Mouse (Mus musculus) ES-E14 (cell line): ENCODE measurements around the gene Vps33a. TPM values are rescaled to one million over a fixed set of nuclear protein-coding genes. Genes with fewer than 3 reads are reported as not detected.

Experiments used
- DNase-seq: peaks from one replicate; pipeline ENCODE4 v3.0.0-alpha.2; 2013; ENCODE audit warnings: low read depth, low spot score
- H3K27ac ChIP-seq: 2 replicates; pipeline ENCODE4 v1.5.1; 2012; ENCODE audit warnings: low read depth, mild to moderate bottlenecking, low read length, moderate library complexity, mixed read lengths; ENCODE audit not compliant: poor library complexity, insufficient read depth, severe bottlenecking
- H3K36me3 ChIP-seq: 2 replicates; pipeline ENCODE4 v1.6.1; 2012; ENCODE audit warnings: mild to moderate bottlenecking, low read length, moderate library complexity, mixed read lengths; ENCODE audit not compliant: control insufficient read depth, poor library complexity, insufficient read depth, severe bottlenecking
- H3K4me1 ChIP-seq, 2 experiments: fragments of 150-350 bp in 1 of 2; sonication (generic) in 1 of 2; 2 replicates each; pipeline ENCODE4 v1.6.1; 2012; ENCODE audit warnings: low read length in 2 of 2, mild to moderate bottlenecking in 1 of 2, mixed read lengths in 1 of 2; ENCODE audit not compliant: control insufficient read depth in 2 of 2, insufficient read depth in 2 of 2, poor library complexity in 1 of 2
- H3K4me3 ChIP-seq, 2 experiments: fragments of 150-350 bp in 1 of 2; sonication (generic) in 1 of 2; 2 replicates each; pipeline ENCODE4 v1.5.1; 2012; ENCODE audit warnings: low read length in 2 of 2, low read depth in 1 of 2, mild to moderate bottlenecking in 1 of 2, mixed read lengths in 1 of 2; ENCODE audit not compliant: insufficient read depth in 1 of 2, poor library complexity in 1 of 2, severe bottlenecking in 1 of 2
- H3K9ac ChIP-seq: 2 replicates; pipeline ENCODE4 v1.6.1; 2012; ENCODE audit warnings: low read depth, mild to moderate bottlenecking, low read length, mixed read lengths; ENCODE audit not compliant: poor library complexity, insufficient read depth, severe bottlenecking
- H3K9me3 ChIP-seq: fragments of 150-350 bp; sonication (generic); 2 replicates; pipeline ENCODE4 v1.6.1; 2012; ENCODE audit warnings: low read depth, mild to moderate bottlenecking, low read length; ENCODE audit not compliant: control insufficient read depth, insufficient read depth
- CHD2 ChIP-seq: IDR thresholded peaks from 2 replicates; pipeline ENCODE4 v1.6.1; 2014; ENCODE audit warnings: mild to moderate bottlenecking, low read depth, low read length, inconsistent platforms
- HCFC1 ChIP-seq: IDR thresholded peaks from 2 replicates; pipeline ENCODE4 v1.6.1; 2012; ENCODE audit warnings: low read length, inconsistent platforms, borderline replicate concordance; ENCODE audit not compliant: insufficient read depth
- MAFK ChIP-seq: IDR thresholded peaks from 2 replicates; pipeline ENCODE4 v1.6.1; 2014; ENCODE audit warnings: mild to moderate bottlenecking, low read depth, low read length, inconsistent platforms; ENCODE audit not compliant: insufficient read depth
- ZC3H11A ChIP-seq: IDR thresholded peaks from 2 replicates; pipeline ENCODE4 v1.6.1; 2012; ENCODE audit warnings: low read depth, mild to moderate bottlenecking, inconsistent platforms, low read length, borderline replicate concordance
- ZNF384 ChIP-seq: IDR thresholded peaks from 2 replicates; pipeline ENCODE4 v1.6.1; 2012; ENCODE audit warnings: low read depth, low read length, inconsistent platforms
- in situ Hi-C, 2 experiments: fragments of 600-800 bp; cut with MboI; formaldehyde crosslinking; loops; one replicate each; pipeline ENCODE4 v1.15.1; 2025; ENCODE audit warnings: low sequenced_read_pairs in 2 of 2, inconsistent platforms in 1 of 2; ENCODE audit not compliant: unreplicated experiment in 2 of 2
- total RNA-seq: library from RNA; depleted of rRNA; stranded (reverse); fragments of 300-350 nt; gene quantifications from 2 replicates; pipeline ENCODE4 v1.2.3, GENCODE M21; 2012; rRNA removed

Gene Vps33a
- total RNA-seq, result 23.0 and 24.3 TPM in 2 replicates

- in situ Hi-C loops, result no loop called here
- TF ChIP-seq ZNF384, result no peak
- TF ChIP-seq MAFK, result no peak
- TF ChIP-seq HCFC1, result peak; percentile 77
- 0 out of 4 replicates have a peak, but pooled peaks cover 3% of the 10 kb centered on the region in 2 experiments for H3K4me1 ChIP-seq
- H3K9me3 ChIP-seq, result no peaks in the 10 kb centered on the region
- peaks cover 7% of the 10 kb centered on the region; the same call in 1 of the 2 replicates for H3K36me3 ChIP-seq
- H3K4me3 ChIP-seq, result peak within 1 kb of the TSS; percentile 76 to 78
- no peak within 1 kb of the TSS for H3K27ac ChIP-seq
- H3K9ac ChIP-seq, result peak within 1 kb of the TSS; percentile 81
- DNase-seq, result peak; percentile 98
Observed at GRCm38 (mm10) chr5:123572357-123573186, at the start of gene Vps33a. Gene Vps33a (minus strand): TSS chr5:123573038.

DNA sequence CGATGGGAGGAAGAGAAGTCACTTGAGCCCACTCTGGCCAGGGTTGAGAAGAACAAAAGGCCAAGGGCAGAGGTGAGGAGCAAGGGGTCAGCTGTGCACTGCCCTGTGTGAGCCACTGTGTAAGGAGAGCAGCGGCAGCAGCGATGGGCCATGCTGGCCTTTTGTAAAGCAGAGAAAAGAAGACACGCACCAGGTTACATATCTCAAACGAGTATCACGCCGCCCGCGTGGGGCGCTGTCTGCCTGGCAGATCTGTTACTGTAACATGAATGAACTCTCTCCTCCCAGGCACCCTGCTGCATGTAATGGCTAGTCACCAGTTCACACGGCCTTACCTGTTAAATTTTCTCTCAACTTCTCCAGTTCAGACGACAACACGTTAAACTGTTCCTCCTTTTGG, 49.6 kb upstream of the Vps33a start:
- DNase-seq, result no peak
- in situ Hi-C loops, result no loop called here
- peaks cover 2% of the 10 kb centered on the region; the same call in 1 of the 2 replicates for H3K36me3 ChIP-seq
- no peaks in the 10 kb centered on the region for H3K9me3 ChIP-seq
- TF ChIP-seq MAFK (no peak), ZC3H11A (no peak), ZNF384 (no peak), CHD2 (no peak), HCFC1 (no peak)
- no peak overlapping the region for H3K27ac ChIP-seq
- no peaks in the 10 kb centered on the region for H3K4me1 ChIP-seq
- H3K4me3 ChIP-seq, result no peak overlapping the region
- H3K9ac ChIP-seq, result no peak overlapping the region

- Histone ChIP-seq H3K9me3 (no peaks in the 10 kb centered on the region), H3K4me1 (peaks cover 0 to 5% of the 10 kb centered on the region in 2 experiments; a peak in 1 of 4 replicates), H3K36me3 (peaks cover 2% of the 10 kb centered on the region; the same call in 1 of the 2 replicates), H3K4me3 (no peak overlapping the region), H3K27ac (no peak overlapping the region), H3K9ac (no peak overlapping the region)
- DNase-seq, result no peak
- in situ Hi-C loops, result loop anchor here in 1 of 2 experiments (10.0 kb wide), 1 partner anchor 174 kb away; no protein-coding TSS in a partner anchor
- TF ChIP-seq CHD2 (no peak), ZC3H11A (0 out of 2 replicates have a peak, but pooled peaks have one; percentile 47), ZNF384 (no peak), MAFK (no peak)
Observed at GRCm38 (mm10) chr5:123618558-123618957, 45.7 kb upstream of the Vps33a start.

DNA sequence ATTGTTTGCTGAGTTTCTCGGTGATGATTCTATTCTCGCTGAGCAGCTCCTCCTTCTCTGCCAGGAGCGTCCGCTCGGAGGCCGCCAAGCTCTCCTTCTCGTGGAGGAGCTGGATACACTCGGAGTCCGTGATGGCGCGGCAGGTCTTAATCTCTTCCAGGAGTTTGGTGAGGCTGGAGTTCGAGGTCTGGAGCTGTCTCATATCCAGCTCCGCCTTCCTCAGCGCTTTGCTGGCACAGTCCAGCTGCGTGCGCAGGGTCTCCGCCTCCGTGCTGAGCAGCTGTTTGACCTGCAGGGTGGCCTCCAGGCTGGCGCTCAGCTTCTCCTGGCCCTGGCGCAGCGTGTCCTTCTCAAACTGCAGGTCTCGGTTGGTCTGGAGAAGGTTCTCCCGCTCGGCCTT, 41.4 kb upstream of the Vps33a start:
- Histone ChIP-seq H3K4me1 (peaks cover 0 to 5% of the 10 kb centered on the region in 2 experiments; a peak in 1 of 4 replicates), H3K36me3 (peaks cover 2% of the 10 kb centered on the region; the same call in 1 of the 2 replicates), H3K9me3 (no peaks in the 10 kb centered on the region), H3K27ac (no peak overlapping the region), H3K9ac (no peak overlapping the region; the same call in 1 of the 2 replicates), H3K4me3 (peak overlapping the region; percentile 60 to 63)
- no peak for TF ChIP-seq MAFK
- no peak for TF ChIP-seq ZNF384
- TF ChIP-seq CHD2, result no peak
- no peak for TF ChIP-seq HCFC1
- no peak for TF ChIP-seq ZC3H11A
- in situ Hi-C loops, result loop anchor here in 1 of 2 experiments (10.0 kb wide), 1 partner anchor 169 kb away; no protein-coding TSS in a partner anchor
- DNase-seq, result no peak
